Mouse (Mus musculus): ENCODE measurements around the gene Pepd. TPM values are rescaled to one million over a fixed set of nuclear protein-coding genes. Genes with fewer than 3 reads are reported as not detected.

The Pepd gene
- total RNA-seq (2021) (10 to 100 TPM; 24.6 to 26.6 TPM), polyA plus RNA-seq (2012; rRNA removed) (38.9 and 43.0 TPM in 2 replicates)
- long read RNA-seq, transcript Pepd-201 (15 exons, 1,881 nt) = major isoform, 43 of 51 reads
- long read RNA-seq, partial matches to known transcripts = 6 of 51 reads
- long read RNA-seq, other reads (novel, unspliced or antisense) = 0 of 51 reads

DNA sequence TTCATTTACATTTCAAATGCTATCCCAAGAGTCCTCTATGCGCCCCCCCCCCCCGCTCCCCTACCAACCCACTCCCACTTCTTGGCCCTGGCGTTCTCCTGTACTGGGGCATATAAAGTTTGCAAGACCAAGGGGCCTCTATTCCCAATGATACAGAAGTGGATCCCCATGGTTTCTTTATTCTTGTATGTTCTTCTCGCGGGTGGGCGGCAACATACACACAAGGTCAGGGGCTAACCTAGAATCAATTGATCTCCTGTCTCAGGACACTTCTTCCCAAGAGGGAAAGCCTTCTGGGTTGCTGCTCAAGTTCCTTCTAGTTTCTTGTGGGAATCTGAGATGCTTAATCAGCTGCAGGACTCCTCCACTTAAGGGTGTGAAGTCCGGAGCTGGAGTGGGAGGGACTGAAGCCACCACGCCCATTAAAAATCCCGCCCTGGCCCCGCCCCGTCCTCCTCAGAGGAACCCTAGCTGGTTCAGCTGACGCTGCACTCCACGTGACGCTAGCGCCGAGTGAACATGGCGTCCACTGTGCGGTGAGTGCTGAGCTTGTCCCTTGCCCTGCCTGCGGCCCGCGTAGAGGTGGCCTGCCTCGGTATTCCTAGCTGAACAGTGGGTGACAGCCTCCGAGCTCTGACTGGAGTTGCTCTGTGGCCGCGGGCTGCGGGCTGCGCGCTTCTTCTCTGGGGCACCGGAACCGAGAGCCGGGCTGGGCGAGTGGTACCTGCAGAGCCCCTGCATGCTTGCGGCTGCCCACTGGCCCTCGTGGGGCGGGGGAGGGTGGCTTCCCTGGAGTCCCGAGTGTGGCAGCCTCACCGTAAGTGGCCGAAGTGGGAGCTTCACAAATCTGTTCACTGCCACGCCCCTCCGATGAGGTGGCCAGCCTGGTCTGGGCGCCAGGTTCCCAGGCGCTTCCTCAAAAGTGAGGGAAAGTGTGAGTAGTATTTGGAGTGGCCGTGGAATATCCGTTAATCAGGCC, at the start of gene Pepd:
Gene Pepd (plus strand): TSS at position 461 of the 979 bp plus-strand sequence.
- 0 out of 2 replicates have a peak, but pooled peaks have one; percentile 41 for TF ChIP-seq EP300 (IDR thresholded peaks at IDR 0.05; ENCODE audit: insufficient read depth, low read depth, low read length)
- TF ChIP-seq CTCF (IDR thresholded peaks at IDR 0.05) = no peak
- peak; percentile 91 for TF ChIP-seq POLR2A (IDR thresholded peaks at IDR 0.05; ENCODE audit: insufficient read depth, low read depth, low read length)

GRCm38 (mm10) chr7:34867289-34867688, 44.9 kb upstream of the Pepd start:
- Histone ChIP-seq H3K27ac (no peak overlapping the region), H3K79me2 (replicated peaks; ENCODE audit: control insufficient read depth, insufficient read depth, low read length) (no peaks in the 10 kb centered on the region), H3K9ac (ENCODE audit: low read depth, low read length) (no peak overlapping the region), H3K27me3 (ENCODE audit: control insufficient read depth, insufficient read depth, low read length) (no peaks in the 10 kb centered on the region), H3K4me3 (no peak overlapping the region), H3K36me3 (ENCODE audit: control insufficient read depth, insufficient read depth, low read length) (no peaks in the 10 kb centered on the region), H3K4me1 (ENCODE audit: control insufficient read depth, insufficient read depth, low read length) (no peaks in the 10 kb centered on the region)
- intact Hi-C loops (cut with DNase I) = no loop called here
- TF ChIP-seq CTCF (IDR thresholded peaks at IDR 0.05) (no peak), POLR2A (IDR thresholded peaks at IDR 0.05; ENCODE audit: insufficient read depth, low read depth, low read length) (no peak), EP300 (IDR thresholded peaks at IDR 0.05; ENCODE audit: insufficient read depth, low read depth, low read length) (no peak)
- 79% methylated on average over 6 of the region's 6 CpGs for WGBS
- no peak for DNase-seq

More for the DNA sequence above, at the start of gene Pepd:
- peak; percentile 85 to 87 for DNase-seq
- intact Hi-C loops (cut with DNase I) = loop anchor here (10.0 kb wide), 1 partner anchor 253 kb away; no protein-coding TSS in a partner anchor
- H3K4me1 ChIP-seq (ENCODE audit: control insufficient read depth, insufficient read depth, low read length) = no peaks in the 10 kb centered on the region; the same call in 1 of the 2 replicates
- H3K27ac ChIP-seq = peak within 1 kb of the TSS; percentile 71
- H3K36me3 ChIP-seq (ENCODE audit: control insufficient read depth, insufficient read depth, low read length) = no peaks in the 10 kb centered on the region
- peak within 1 kb of the TSS; percentile 76 for H3K9ac ChIP-seq (ENCODE audit: low read depth, low read length)
- H3K27me3 ChIP-seq (ENCODE audit: control insufficient read depth, insufficient read depth, low read length) = no peaks in the 10 kb centered on the region
- no peaks in the 10 kb centered on the region for H3K79me2 ChIP-seq (replicated peaks; ENCODE audit: control insufficient read depth, insufficient read depth, low read length)
- H3K4me3 ChIP-seq = peak within 1 kb of the TSS; percentile 91
- WGBS = 8% methylated on average over 44 of the region's 44 CpGs

- H3K4me3 ChIP-seq = no peak overlapping the region
- intact Hi-C loops (cut with DNase I) = no loop called here
- DNase-seq = no peak
- H3K27ac ChIP-seq = no peak overlapping the region
- H3K9ac ChIP-seq (ENCODE audit: low read depth, low read length) = no peak overlapping the region
- no peaks in the 10 kb centered on the region for H3K27me3 ChIP-seq (ENCODE audit: control insufficient read depth, insufficient read depth, low read length)
- H3K79me2 ChIP-seq (replicated peaks; ENCODE audit: control insufficient read depth, insufficient read depth, low read length) = no peaks in the 10 kb centered on the region
- no peaks in the 10 kb centered on the region for H3K36me3 ChIP-seq (ENCODE audit: control insufficient read depth, insufficient read depth, low read length)
- no peaks in the 10 kb centered on the region for H3K4me1 ChIP-seq (ENCODE audit: control insufficient read depth, insufficient read depth, low read length)
- 79% methylated on average over 13 of the region's 13 CpGs for WGBS
- TF ChIP-seq EP300 (IDR thresholded peaks at IDR 0.05; ENCODE audit: insufficient read depth, low read depth, low read length) (no peak), POLR2A (IDR thresholded peaks at IDR 0.05; ENCODE audit: insufficient read depth, low read depth, low read length) (no peak), CTCF (IDR thresholded peaks at IDR 0.05) (no peak)
Measured at GRCm38 (mm10) chr7:34869693-34870092, 42.5 kb upstream of the Pepd start.

DNA sequence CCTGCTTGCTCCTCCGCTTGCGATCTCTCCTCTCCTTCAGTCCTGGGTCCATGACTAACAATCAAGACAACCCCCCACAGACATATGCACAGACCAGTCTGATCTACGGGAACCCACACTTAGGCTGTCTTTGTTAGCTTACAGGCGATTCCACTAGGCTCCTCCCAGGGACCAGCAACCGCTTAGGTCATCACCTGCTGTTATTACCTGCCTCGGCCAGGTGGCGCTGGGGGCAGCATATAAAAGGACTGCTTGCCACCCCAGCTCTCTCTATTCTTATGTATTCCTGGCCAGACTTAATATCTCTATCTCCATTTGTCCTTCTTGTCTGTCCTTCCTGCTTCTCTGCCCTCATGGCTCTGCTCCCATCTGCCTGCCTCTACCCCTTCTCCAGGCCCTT, 35.4 kb upstream of the Pepd start:
- DNase-seq = no peak
- no peaks in the 10 kb centered on the region for H3K36me3 ChIP-seq (ENCODE audit: control insufficient read depth, insufficient read depth, low read length)
- no peaks in the 10 kb centered on the region for H3K79me2 ChIP-seq (replicated peaks; ENCODE audit: control insufficient read depth, insufficient read depth, low read length)
- WGBS = 71% methylated on average over 7 of the region's 7 CpGs
- H3K27me3 ChIP-seq (ENCODE audit: control insufficient read depth, insufficient read depth, low read length) = no peaks in the 10 kb centered on the region
- no peaks in the 10 kb centered on the region for H3K4me1 ChIP-seq (ENCODE audit: control insufficient read depth, insufficient read depth, low read length)
- no peak overlapping the region for H3K9ac ChIP-seq (ENCODE audit: low read depth, low read length)
- TF ChIP-seq CTCF (IDR thresholded peaks at IDR 0.05) (no peak), EP300 (IDR thresholded peaks at IDR 0.05; ENCODE audit: insufficient read depth, low read depth, low read length) (no peak), POLR2A (IDR thresholded peaks at IDR 0.05; ENCODE audit: insufficient read depth, low read depth, low read length) (no peak)
- intact Hi-C loops (cut with DNase I) = no loop called here
- no peak overlapping the region for H3K27ac ChIP-seq
- H3K4me3 ChIP-seq = no peak overlapping the region

- Histone ChIP-seq H3K79me2 (replicated peaks; ENCODE audit: control insufficient read depth, insufficient read depth, low read length) (no peaks in the 10 kb centered on the region), H3K4me3 (no peak overlapping the region), H3K27me3 (ENCODE audit: control insufficient read depth, insufficient read depth, low read length) (no peaks in the 10 kb centered on the region), H3K36me3 (ENCODE audit: control insufficient read depth, insufficient read depth, low read length) (no peaks in the 10 kb centered on the region), H3K4me1 (ENCODE audit: control insufficient read depth, insufficient read depth, low read length) (no peaks in the 10 kb centered on the region), H3K9ac (ENCODE audit: low read depth, low read length) (no peak overlapping the region), H3K27ac (no peak overlapping the region)
- no peak for TF ChIP-seq CTCF (IDR thresholded peaks at IDR 0.05)
- TF ChIP-seq EP300 (IDR thresholded peaks at IDR 0.05; ENCODE audit: insufficient read depth, low read depth, low read length) = no peak
- no peak for TF ChIP-seq POLR2A (IDR thresholded peaks at IDR 0.05; ENCODE audit: insufficient read depth, low read depth, low read length)
- 56% methylated on average over 7 of the region's 7 CpGs for WGBS
- no peak for DNase-seq
- intact Hi-C loops (cut with DNase I) = no loop called here
Measured at GRCm38 (mm10) chr7:34877820-34878219, 34.4 kb upstream of the Pepd start.

Measured in heart, adult 2 months (tissue).